Mouse (Mus musculus) kidney, adult 2 months (tissue): ENCODE measurements at regions not wholly inside any gene's neighbourhood (a gene's known extent, or its start where the extent isn't known, plus 50 kb on each side); places are given as distances from the start of the nearest gene placed in this dataset.

Source experiments
- CTCF ChIP-seq: fragments of 200-500 bp; conservative IDR thresholded peaks from 2 replicates; pipeline ENCODE4 v1.5.1; 2011; ENCODE audit warnings: low read depth, mild to moderate bottlenecking, control low read depth, low read length, moderate library complexity, mixed read lengths; ENCODE audit not compliant: insufficient read depth, insufficient read length
- POLR2A ChIP-seq: fragments of 200-500 bp; IDR thresholded peaks from one replicate; pipeline ENCODE4 v1.6.1; 2011; ENCODE audit warnings: low read depth, low read length, control low read depth

DNA sequence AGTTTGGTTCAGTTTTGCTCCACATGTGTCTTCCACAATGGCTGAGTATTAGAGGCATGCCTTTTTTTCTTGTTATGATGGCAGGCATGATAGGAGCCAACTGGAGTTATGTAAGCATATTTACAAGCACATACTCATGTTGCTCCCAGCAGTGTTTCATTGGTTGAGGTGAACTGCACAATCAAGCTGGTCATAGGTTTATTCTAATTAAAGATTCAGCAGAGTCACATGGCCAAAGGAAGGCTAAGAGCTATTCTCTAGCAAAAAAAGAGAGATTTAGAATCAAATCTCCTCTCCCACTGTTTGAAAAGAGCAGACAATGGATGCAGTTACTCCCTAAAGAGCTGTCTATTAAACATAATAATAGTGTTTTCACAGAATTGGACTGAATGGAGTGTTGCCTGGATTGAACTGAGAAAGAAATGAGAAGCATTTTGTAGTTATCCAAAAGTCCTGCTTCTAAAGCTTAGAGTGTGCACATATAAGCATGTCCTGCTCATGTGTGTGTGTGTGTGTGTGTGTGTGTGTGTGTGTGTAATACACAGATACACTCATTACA, 359.0 kb downstream of the Tdrd3 start:
- TF ChIP-seq CTCF = no peak
- no peak for TF ChIP-seq POLR2A
